Mouse (Mus musculus): ENCODE results near the gene Gm5141. TPM values are rescaled to one million over a fixed set of nuclear protein-coding genes. Genes with fewer than 3 reads are reported as not detected.
A peak's percentile ranks its signal among the peaks of the same experiment; 100 is the strongest.
"Not testable (repeated sequence)": the region's sequence is repeated elsewhere in the genome, so short reads cannot be mapped to it uniquely, and the experiment has no call there.

Gene Gm5141
- polyA plus RNA-seq (2015; fragmentation: Nextera tagmentation; extraction: Ambion mirVana) = 5.7 and 7.0 TPM in 2 replicates

DNA sequence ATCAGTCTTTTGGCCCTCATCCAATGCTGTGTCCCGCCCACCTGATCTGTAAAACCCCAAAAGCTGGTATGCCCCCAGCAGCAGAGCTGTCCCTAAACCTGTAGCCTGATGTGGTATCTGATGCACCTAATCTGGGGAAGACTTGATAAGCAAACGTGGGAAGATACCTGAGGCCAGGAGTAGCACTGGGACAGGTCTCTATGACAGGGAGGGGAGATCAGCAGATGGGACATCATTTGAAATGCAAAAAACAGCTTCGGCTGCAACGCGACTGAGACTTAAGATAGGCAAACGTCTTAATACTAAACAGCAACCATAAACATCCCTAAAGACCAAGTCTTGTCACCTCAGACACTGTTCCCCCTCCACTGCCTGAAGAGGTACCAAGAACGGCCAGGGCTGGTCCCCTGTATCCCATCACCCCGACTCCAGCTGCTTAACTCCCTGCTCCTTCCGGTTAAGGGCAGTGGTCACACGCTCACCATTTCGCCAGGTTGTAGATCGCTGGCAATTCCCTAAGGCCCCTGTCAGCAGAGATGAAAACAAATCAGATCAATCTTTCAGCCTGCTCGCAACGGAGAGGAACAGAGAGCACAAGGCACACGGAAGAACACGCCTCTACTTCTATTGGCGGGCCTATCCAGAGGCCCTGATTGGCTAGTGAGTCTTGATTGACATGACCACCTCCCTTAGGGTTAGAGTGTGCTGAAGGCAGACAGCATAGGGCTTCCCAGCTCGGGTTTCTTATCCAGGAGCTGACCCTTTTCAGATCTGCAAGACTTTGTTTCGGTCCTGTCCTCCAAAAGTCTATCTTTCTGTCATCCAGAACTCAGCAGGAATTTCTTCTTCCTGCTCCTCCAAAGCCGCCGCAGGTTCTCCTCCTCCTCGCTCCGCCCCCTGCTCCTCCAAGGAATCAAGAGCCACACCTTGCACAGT is at the start of gene Gm5141:
Gene Gm5141 (minus strand): TSS at position 610 of the 936 bp plus-strand sequence.
- H3K4me3 ChIP-seq = peak within 1 kb of the TSS; percentile 66
- not testable (repeated sequence) for H3K9me3 ChIP-seq; H3K27me3 ChIP-seq (replicated peaks); H3K27ac ChIP-seq (replicated peaks); H3K4me1 ChIP-seq
- H3K36me3 ChIP-seq = peaks cover 14% of the 10 kb centered on the region
- peak within 1 kb of the TSS; percentile 82 for H3K9ac ChIP-seq
- 4% methylated on average over 23 of the region's 23 CpGs for WGBS
- ATAC-seq (ENCODE audit: extremely low read depth, insufficient number of reproducible peaks, low FRiP score, low TSS enrichment) = peak; percentile 74; the same call in 1 of the 2 replicates
- H3K4me2 ChIP-seq = peak within 1 kb of the TSS; percentile 83

DNA sequence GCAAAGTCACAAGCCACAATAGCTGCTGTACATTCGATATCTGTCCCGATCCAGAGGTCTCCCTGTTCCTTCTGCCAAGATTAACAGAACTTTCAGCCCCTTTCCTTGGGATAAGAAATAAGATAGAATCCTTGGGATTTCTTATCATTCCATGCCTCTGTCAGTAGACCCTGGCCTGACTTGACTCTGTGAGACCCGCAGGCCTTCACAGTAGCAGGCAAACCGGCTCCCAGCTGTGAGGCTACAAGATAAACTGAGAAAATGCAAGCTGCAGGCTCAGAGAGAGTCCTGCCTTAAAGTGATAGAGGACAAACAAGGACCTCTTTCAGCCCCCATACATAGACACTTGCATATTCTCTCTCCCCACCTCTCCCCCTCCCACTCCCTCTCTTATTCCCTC is 47.7 kb upstream of the Gm5141 start:
- Histone ChIP-seq H3K27me3 (replicated peaks) (no peaks in the 10 kb centered on the region), H3K4me2 (no peak overlapping the region), H3K4me1 (0 out of 2 replicates have a peak, but pooled peaks cover 3% of the 10 kb centered on the region), H3K27ac (replicated peaks) (no peak overlapping the region), H3K36me3 (no peaks in the 10 kb centered on the region), H3K9ac (0 out of 2 replicates have a peak overlapping the region, but pooled peaks have one; percentile 13), H3K9me3 (no peaks in the 10 kb centered on the region), H3K4me3 (no peak overlapping the region)
- 9% methylated on average over 4 of the region's 4 CpGs for WGBS
- no peak for ATAC-seq (ENCODE audit: extremely low read depth, insufficient number of reproducible peaks, low FRiP score, low TSS enrichment)

DNA sequence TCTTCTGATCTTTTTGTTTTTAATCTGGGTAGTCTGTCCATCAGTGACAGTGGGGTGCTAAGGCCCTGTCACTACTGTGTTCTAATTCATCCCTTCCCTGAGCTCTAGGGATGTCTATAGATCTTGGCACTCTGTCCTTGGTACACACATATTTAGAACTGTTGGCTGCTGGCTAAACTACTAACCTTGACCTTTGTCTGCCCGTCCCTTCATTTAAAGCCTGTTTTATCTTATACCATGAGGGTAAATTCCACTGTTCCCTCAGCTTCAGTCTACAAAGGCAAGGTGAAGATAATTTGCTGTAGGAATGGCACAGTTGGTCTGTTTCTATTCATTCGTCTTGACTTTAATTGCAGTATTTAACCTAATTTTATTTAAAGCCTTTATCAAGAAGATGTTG is 46.6 kb upstream of the Gm5141 start:
- WGBS = 49% methylated on average over 2 of the region's 2 CpGs

DNA sequence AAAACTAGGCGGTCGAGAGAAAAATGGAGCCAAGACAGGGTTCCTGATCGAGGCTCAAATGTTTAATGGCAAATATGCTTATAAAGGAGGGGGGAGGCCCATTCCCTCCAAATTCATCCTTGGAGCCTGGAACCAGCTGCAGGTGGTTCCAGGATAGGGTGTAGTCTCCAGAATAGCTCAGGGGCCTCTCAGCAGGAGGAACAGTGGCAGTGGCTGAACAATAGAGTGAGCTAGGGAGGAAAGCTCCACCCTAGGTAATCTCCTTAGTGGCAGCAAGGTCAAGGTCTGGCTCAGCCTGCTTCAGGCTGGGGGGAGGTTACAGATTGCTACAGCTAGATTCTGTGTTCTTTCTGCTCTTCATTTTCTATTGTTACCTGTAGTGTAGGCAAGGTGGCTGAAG is 30.1 kb upstream of the Gm5141 start:
- H3K9me3 ChIP-seq; H3K4me2 ChIP-seq; H3K4me3 ChIP-seq; H3K9ac ChIP-seq; H3K27ac ChIP-seq (replicated peaks); ATAC-seq (ENCODE audit: extremely low read depth, insufficient number of reproducible peaks, low FRiP score, low TSS enrichment); H3K27me3 ChIP-seq (replicated peaks); H3K4me1 ChIP-seq; H3K36me3 ChIP-seq: not testable (repeated sequence)
- WGBS = 84% methylated on average over 3 of the region's 3 CpGs

More for the DNA sequence above, 46.6 kb upstream of the Gm5141 start:
- Histone ChIP-seq H3K4me3 (no peak overlapping the region), H3K9ac (no peak overlapping the region), H3K36me3 (no peaks in the 10 kb centered on the region), H3K9me3 (no peaks in the 10 kb centered on the region), H3K27me3 (replicated peaks) (no peaks in the 10 kb centered on the region), H3K4me1 (0 out of 2 replicates have a peak, but pooled peaks cover 3% of the 10 kb centered on the region), H3K27ac (replicated peaks) (no peak overlapping the region), H3K4me2 (no peak overlapping the region)
- no peak for ATAC-seq (ENCODE audit: extremely low read depth, insufficient number of reproducible peaks, low FRiP score, low TSS enrichment)

DNA sequence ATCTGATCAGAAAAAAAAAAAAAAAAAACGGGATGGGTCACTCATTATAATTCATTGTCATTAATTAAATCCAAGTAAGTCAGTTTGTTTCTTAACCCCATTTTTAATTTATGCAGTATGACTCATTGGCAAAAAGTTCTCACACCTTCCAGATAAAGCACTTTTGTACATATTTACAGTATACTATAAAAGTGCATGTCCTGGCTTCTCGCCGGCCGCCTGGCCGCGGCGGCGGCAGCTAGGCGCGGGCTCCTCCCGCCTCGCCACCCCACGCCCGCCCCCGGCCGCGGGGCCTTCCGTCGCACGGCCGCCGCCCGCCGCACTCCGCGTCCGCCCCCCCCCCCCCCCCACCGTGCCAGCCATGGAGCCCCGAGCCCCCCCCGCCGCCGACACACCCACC is 27.1 kb upstream of the Gm5141 start:
- Histone ChIP-seq H3K9ac (0 out of 2 replicates have a peak overlapping the region, but pooled peaks have one; percentile 50), H3K36me3 (no peaks in the 10 kb centered on the region), H3K27me3 (replicated peaks) (no peaks in the 10 kb centered on the region), H3K27ac (replicated peaks) (no peak overlapping the region), H3K4me1 (no peaks in the 10 kb centered on the region), H3K9me3 (no peaks in the 10 kb centered on the region), H3K4me3 (peak overlapping the region; percentile 49), H3K4me2 (peak overlapping the region; percentile 70)
- no peak for ATAC-seq (ENCODE audit: extremely low read depth, insufficient number of reproducible peaks, low FRiP score, low TSS enrichment)
- 6% methylated on average over 31 of the region's 32 CpGs for WGBS

DNA sequence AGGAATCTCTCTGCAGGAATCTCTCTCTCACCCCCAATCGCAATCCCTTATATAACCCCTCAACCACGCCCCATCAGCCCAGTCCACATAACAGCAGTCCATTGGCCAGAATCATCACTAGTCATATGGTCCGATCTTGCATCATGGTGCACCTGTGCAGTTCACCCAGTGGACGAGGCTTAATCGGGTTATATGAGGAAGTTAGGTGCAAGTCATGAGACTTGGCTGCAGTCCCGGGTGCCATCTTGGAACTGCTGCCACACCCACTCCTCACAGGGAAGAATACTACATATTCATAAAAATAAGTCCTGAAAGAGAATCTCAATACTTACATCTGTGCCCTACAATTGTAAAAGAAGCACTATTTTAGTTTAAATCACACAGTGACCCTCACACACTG is 22.4 kb upstream of the Gm5141 start:
- H3K27me3 ChIP-seq (replicated peaks); H3K36me3 ChIP-seq; ATAC-seq (ENCODE audit: extremely low read depth, insufficient number of reproducible peaks, low FRiP score, low TSS enrichment); H3K4me3 ChIP-seq; H3K9ac ChIP-seq; H3K9me3 ChIP-seq; H3K4me1 ChIP-seq; H3K27ac ChIP-seq (replicated peaks); H3K4me2 ChIP-seq: not testable (repeated sequence)
- whole genome bisulfite sequencing = 73% methylated on average over 6 of the region's 6 CpGs

DNA sequence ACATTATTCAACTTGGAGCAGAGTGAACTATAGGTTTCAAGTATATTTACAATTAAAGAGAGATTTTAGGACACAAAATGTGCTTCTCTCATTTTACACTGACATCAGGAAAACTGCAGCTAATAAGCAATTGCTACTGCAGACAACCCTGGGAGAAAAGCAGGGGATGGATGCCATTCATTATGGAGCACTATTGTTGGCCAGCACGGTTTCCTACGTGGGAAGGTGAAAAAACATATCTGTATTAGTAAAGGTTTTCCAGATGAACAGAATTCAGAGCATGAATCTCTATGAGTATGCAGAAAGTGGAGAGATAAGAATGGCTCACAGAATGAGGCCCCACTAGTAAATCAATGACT is 506 bp upstream of the Gm5141 start:
- WGBS = 46% methylated on average over 2 of the region's 2 CpGs
- peak overlapping the region; percentile 66 for H3K4me3 ChIP-seq
- not testable (repeated sequence) for ATAC-seq (ENCODE audit: extremely low read depth, insufficient number of reproducible peaks, low FRiP score, low TSS enrichment); H3K4me1 ChIP-seq; H3K9me3 ChIP-seq; H3K27ac ChIP-seq (replicated peaks); H3K27me3 ChIP-seq (replicated peaks)
- peak overlapping the region; percentile 83 for H3K4me2 ChIP-seq
- H3K9ac ChIP-seq = peak overlapping the region; percentile 62; the same call in 1 of the 2 replicates
- H3K36me3 ChIP-seq = peaks cover 11% of the 10 kb centered on the region

DNA sequence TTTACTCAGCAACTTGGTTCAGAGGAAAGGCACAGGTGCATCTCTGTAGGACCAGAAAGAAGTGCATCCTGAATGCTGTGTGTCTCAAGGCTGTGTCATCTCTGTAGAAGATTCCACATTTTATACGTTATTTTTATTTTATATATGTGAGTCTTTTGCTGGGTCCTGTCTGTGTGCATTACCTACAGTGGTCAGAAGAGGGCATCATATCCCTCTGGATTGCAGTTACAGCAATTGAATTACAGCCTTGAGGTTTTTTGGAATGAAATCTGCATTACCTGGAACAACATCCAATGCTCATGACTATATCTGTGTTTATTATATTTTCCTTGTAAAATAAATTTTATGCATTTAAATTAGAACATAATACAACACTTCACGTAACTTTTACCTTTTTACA is 21.8 kb downstream of the Gm5141 start:
- 62% methylated on average over 2 of the region's 2 CpGs for WGBS
- ATAC-seq (ENCODE audit: extremely low read depth, insufficient number of reproducible peaks, low FRiP score, low TSS enrichment); H3K9me3 ChIP-seq; H3K36me3 ChIP-seq; H3K9ac ChIP-seq; H3K4me1 ChIP-seq; H3K4me3 ChIP-seq; H3K4me2 ChIP-seq; H3K27me3 ChIP-seq (replicated peaks); H3K27ac ChIP-seq (replicated peaks): not testable (repeated sequence)

DNA sequence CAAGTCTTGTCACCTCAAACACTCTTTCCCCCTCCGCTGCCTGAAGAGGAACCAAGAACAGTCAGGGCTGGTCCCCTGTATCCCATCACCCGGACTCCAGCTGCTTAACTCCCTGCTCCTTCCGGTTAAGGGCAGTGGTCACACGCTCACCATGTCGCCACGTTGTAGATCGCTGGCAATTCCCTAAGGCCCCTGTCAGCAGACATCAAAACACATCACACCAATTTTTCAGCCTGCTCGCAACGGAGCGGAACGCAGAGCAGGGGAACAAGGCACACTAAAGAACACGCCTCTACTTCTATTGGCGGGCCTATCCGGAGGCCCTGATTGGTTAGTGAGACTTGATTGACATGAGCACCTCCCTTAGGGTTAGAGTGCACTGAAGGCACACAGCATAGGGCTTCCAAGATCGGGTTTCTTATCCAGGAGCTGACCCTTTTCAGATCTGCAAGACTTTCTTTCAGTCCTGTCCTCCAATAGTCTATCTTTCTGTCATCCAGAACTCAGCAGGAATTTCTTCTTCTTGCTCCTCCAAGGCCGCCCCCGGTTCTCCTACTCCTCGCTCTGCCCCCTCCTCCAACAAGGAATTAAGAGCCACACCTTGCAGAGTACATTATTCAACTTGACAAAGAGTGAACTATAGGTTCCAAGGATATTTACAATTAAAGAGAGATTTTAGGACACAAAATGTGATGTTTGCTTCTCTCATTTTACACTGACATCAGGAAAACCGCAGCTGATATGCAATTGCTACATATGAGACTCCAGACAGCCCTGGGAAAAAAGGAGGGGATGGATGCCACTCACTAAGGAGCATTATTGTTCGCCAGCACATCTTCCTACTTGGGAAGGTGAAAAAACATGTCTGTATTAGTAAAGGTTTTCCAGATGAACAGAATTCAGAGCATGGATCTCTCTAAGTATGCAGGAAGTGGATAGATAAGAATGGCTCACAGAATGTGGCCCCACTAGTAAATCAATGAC is 24.9 kb downstream of the Gm5141 start, which contains the start of gene Platr25:
Gene Platr25 (minus strand): TSS at position 278 of the 984 bp plus-strand sequence.
- 9% methylated on average over 20 of the region's 20 CpGs for WGBS
- not testable (repeated sequence) for H3K4me1 ChIP-seq; H3K9me3 ChIP-seq; H3K27me3 ChIP-seq (replicated peaks); H3K36me3 ChIP-seq; ATAC-seq (ENCODE audit: extremely low read depth, insufficient number of reproducible peaks, low FRiP score, low TSS enrichment)
- H3K27ac ChIP-seq (replicated peaks) = peak within 1 kb of the TSS; percentile 53; the same call in 1 of the 2 replicates
- peak within 1 kb of the TSS; percentile 69 for H3K4me2 ChIP-seq
- peak within 1 kb of the TSS; percentile 61 for H3K4me3 ChIP-seq
- H3K9ac ChIP-seq = peak within 1 kb of the TSS; percentile 78

DNA sequence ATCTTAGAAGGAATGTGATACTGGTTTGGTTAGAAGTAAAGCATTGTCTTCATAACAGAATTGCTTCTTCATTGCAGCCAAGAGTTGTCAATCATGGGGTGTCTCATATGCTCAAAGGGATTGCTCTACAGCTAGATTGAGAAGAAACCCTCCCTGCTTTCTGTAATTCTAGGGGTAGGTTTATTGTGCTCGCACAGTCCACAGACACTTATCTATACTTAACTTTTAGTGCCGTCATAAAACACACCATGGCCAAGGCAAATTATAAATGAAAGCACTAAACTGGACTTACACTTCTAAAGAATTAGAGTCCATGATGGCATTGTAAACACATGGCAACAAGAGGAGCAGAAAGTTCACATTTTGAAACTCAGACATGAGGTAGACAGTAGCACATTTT is 52.3 kb downstream of the Gm5141 start:
- no peaks in the 10 kb centered on the region for H3K27me3 ChIP-seq (replicated peaks)
- H3K36me3 ChIP-seq = peaks cover 6% of the 10 kb centered on the region
- H3K4me2 ChIP-seq = no peak overlapping the region
- H3K27ac ChIP-seq (replicated peaks) = no peak overlapping the region
- no peaks in the 10 kb centered on the region for H3K4me1 ChIP-seq
- H3K9ac ChIP-seq = no peak overlapping the region
- ATAC-seq (ENCODE audit: extremely low read depth, insufficient number of reproducible peaks, low FRiP score, low TSS enrichment) = no peak
- 92% methylated on average over 2 of the region's 2 CpGs for WGBS
- H3K4me3 ChIP-seq = no peak overlapping the region
- no peaks in the 10 kb centered on the region for H3K9me3 ChIP-seq

All from heart, embryonic 13.5 days (tissue).